Mouse (Mus musculus) kidney, adult 2 months (tissue): ENCODE results near the gene Camsap2. TPM values are rescaled to one million over a fixed set of nuclear protein-coding genes. Genes with fewer than 3 reads are reported as not detected.

Experiments used
- DNase-seq: peaks from one replicate; pipeline ENCODE4 v3.0.0; 2021
- H3K27ac ChIP-seq: fragments of 200-500 bp; 2 replicates; pipeline ENCODE4 v1.5.1; 2012; ENCODE audit warnings: low read depth, low read length, control low read depth, inconsistent platforms; ENCODE audit not compliant: insufficient read depth
- H3K27me3 ChIP-seq: fragments of 200-500 bp; replicated peaks from 2 replicates; pipeline ENCODE4 v1.6.1; 2012; ENCODE audit warnings: mild to moderate bottlenecking, moderate library complexity, low read length, inconsistent platforms; ENCODE audit not compliant: control insufficient read depth, insufficient read depth
- H3K36me3 ChIP-seq: fragments of 200-500 bp; 2 replicates; pipeline ENCODE4 v1.6.1; 2012; ENCODE audit warnings: mild to moderate bottlenecking, moderate library complexity, low read length, inconsistent platforms; ENCODE audit not compliant: control insufficient read depth, insufficient read depth
- H3K4me1 ChIP-seq: fragments of 200-500 bp; 2 replicates; pipeline ENCODE4 v1.6.1; 2011; ENCODE audit warnings: low read length; ENCODE audit not compliant: control insufficient read depth, insufficient read depth
- H3K4me3 ChIP-seq: fragments of 200-500 bp; 2 replicates; pipeline ENCODE4 v1.5.1; 2011; ENCODE audit warnings: mild to moderate bottlenecking, low read depth, low read length, control low read depth; ENCODE audit not compliant: insufficient read depth
- CTCF ChIP-seq: fragments of 200-500 bp; conservative IDR thresholded peaks from 2 replicates; pipeline ENCODE4 v1.5.1; 2011; ENCODE audit warnings: low read depth, mild to moderate bottlenecking, control low read depth, low read length, moderate library complexity, mixed read lengths; ENCODE audit not compliant: insufficient read depth, insufficient read length
- POLR2A ChIP-seq: fragments of 200-500 bp; IDR thresholded peaks from one replicate; pipeline ENCODE4 v1.6.1; 2011; ENCODE audit warnings: low read depth, low read length, control low read depth
- WGBS: fragments of 180-500 bp; shearing (Covaris S2); methylation state at CpG from one replicate; pipeline ENCODE4 v1.1.7; 2018; 5-methylcytosine and 5-hydroxymethylcytosine counted together
- polyA plus RNA-seq: library from polyadenylated mRNA; depleted of rRNA; stranded (reverse); fragments of >200 nt; gene quantifications from 2 replicates; pipeline ENCODE4 v1.2.3, GENCODE M21; 2012

The Camsap2 gene
- polyA plus RNA-seq, 1 experiment: 8.6 TPM

GRCm38 (mm10) chr1:136329426-136329825 is 16.5 kb downstream of the Camsap2 start:
- Histone ChIP-seq H3K36me3 (no peaks in the 10 kb centered on the region), H3K4me1 (peaks cover 4% of the 10 kb centered on the region; the same call in 1 of the 2 replicates), H3K4me3 (no peak overlapping the region), H3K27me3 (no peaks in the 10 kb centered on the region), H3K27ac (no peak overlapping the region)
- no peak for DNase-seq
- 91% methylated on average over 4 of the region's 4 CpGs for WGBS
- TF ChIP-seq POLR2A (no peak), CTCF (no peak)

DNA sequence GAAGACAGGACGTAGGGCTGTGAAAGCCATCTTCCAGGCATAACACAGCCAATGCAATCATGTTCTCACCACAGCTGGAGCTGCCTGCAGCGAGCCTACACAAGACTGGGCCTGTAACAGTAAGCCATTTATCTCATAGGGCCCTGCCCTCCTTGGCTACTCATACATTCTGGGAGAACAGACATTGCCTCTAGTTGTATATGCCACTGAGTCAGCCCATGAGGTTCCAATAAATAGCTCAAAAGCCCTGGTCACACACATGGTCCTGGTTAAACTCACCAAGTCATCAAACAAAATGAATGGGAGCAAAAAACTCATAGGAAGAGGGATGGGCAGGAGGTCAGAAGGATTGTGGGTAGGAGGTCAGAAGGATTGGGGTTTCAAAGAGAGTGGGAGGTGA is 17.3 kb downstream of the Camsap2 start:
- DNase-seq: no peak
- Histone ChIP-seq H3K4me1 (peaks cover 4% of the 10 kb centered on the region; the same call in 1 of the 2 replicates), H3K4me3 (no peak overlapping the region), H3K27ac (no peak overlapping the region), H3K27me3 (no peaks in the 10 kb centered on the region), H3K36me3 (no peaks in the 10 kb centered on the region)
- no peak for TF ChIP-seq CTCF
- no peak for TF ChIP-seq POLR2A
- 95% methylated on average over 2 of the region's 2 CpGs for WGBS

- no peak for DNase-seq
- no peak for TF ChIP-seq POLR2A
- TF ChIP-seq CTCF: no peak
- 83% methylated on average over 3 of the region's 3 CpGs for WGBS
Observed at GRCm38 (mm10) chr1:136327638-136328037, 18.3 kb downstream of the Camsap2 start.

GRCm38 (mm10) chr1:136325933-136326332 is 20.0 kb downstream of the Camsap2 start:
- peak; percentile 40 for DNase-seq
- Histone ChIP-seq H3K27me3 (no peaks in the 10 kb centered on the region), H3K27ac (peak overlapping the region; percentile 51; the same call in 1 of the 2 replicates), H3K36me3 (no peaks in the 10 kb centered on the region), H3K4me1 (peaks cover 4% of the 10 kb centered on the region; the same call in 1 of the 2 replicates), H3K4me3 (no peak overlapping the region)
- TF ChIP-seq CTCF: no peak
- WGBS: 5% methylated on average over 4 of the region's 4 CpGs

More at GRCm38 (mm10) chr1:136327638-136328037, 18.3 kb downstream of the Camsap2 start:
- H3K36me3 ChIP-seq: no peaks in the 10 kb centered on the region
- peaks cover 4% of the 10 kb centered on the region; the same call in 1 of the 2 replicates for H3K4me1 ChIP-seq
- H3K27ac ChIP-seq: no peak overlapping the region
- H3K4me3 ChIP-seq: no peak overlapping the region
- no peaks in the 10 kb centered on the region for H3K27me3 ChIP-seq

GRCm38 (mm10) chr1:136322331-136322730 is 23.6 kb downstream of the Camsap2 start:
- Histone ChIP-seq H3K4me1 (peaks cover 4% of the 10 kb centered on the region; the same call in 1 of the 2 replicates), H3K36me3 (no peaks in the 10 kb centered on the region), H3K27me3 (no peaks in the 10 kb centered on the region), H3K27ac (no peak overlapping the region), H3K4me3 (no peak overlapping the region)
- DNase-seq: no peak
- no peak for TF ChIP-seq CTCF
- WGBS: 91% methylated on average over 4 of the region's 4 CpGs

- no peak for DNase-seq
- no peaks in the 10 kb centered on the region for H3K36me3 ChIP-seq
- no peak overlapping the region for H3K4me3 ChIP-seq
- no peaks in the 10 kb centered on the region for H3K27me3 ChIP-seq
- H3K27ac ChIP-seq: no peak overlapping the region
- TF ChIP-seq POLR2A: no peak
- no peak for TF ChIP-seq CTCF
- no peaks in the 10 kb centered on the region for H3K4me1 ChIP-seq
Observed at GRCm38 (mm10) chr1:136316317-136316716, 29.6 kb downstream of the Camsap2 start.

DNA sequence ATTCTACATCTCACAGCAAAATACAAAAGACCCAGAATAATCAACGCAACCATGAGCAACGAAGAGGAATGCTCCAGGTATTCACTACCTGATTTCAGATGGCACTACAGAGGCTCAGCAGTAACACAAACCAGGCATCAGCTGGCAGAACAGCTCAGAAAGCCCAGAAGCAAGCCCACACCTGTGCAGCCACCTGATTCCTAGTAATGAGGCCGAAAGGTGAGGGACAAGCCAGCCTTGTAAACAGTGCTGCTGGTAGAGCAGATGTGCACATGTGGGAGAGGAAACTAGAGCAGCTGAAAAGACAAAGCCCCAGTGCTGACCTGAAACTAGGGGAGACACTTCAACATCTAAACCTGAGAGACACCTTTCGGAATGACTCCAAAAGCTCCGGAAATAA is 36.7 kb downstream of the Camsap2 start:
- no peaks in the 10 kb centered on the region for H3K36me3 ChIP-seq
- H3K4me1 ChIP-seq: no peaks in the 10 kb centered on the region
- DNase-seq: no peak
- 85% methylated on average over 5 of the region's 5 CpGs for WGBS
- H3K27me3 ChIP-seq: no peaks in the 10 kb centered on the region
- TF ChIP-seq POLR2A: no peak
- TF ChIP-seq CTCF: no peak
- H3K27ac ChIP-seq: no peak overlapping the region
- H3K4me3 ChIP-seq: no peak overlapping the region
